Mouse (Mus musculus): ENCODE results near the gene Hoxb7.

Gene Hoxb7

DNA sequence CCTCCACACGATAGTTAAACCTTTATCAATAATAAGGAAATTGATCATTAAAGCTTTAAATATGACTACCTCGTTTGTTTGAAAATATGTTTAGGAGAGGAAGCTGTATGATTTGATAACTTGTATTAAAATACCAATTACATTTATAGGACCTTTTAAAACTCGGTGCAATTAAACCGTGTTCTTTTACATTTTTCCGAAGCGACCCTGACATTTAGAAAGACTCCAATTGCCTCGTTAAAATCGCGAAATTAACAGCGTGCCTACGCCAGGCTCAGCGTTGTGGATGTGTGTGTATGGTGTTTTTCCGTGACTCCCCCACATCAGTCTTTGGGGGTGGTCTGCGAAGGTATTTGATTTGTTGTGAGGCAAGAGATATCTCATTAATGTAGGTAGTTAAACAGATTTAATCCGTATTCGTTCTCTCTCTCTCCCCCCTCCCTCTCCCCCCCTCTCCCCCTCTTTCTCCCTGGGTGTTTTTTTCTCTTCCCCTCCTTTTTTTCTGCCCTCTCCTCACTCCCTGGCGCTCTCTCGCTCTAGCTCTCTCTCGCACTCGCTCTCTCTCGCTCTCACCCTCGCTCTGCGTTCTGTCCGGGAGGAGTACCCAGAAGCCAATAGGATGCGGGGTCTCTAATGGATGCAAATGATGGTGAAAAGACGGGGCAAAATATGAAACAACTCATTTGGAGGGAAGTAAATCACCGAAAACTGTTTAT lies 4.4 kb upstream of the Hoxb7 start, which contains the start of gene Hoxb8:
Gene Hoxb8, plus strand, starts transcription at position 51 of the 716 bp plus-strand sequence.
- in situ Hi-C loops (cut with MboI; ENCODE audit: low pct_unique_long_range_greater_than_20kb in 1 of 2, low sequenced_read_pairs in 2 of 2, unreplicated experiment in 1 of 2), result no loop called here

DNA sequence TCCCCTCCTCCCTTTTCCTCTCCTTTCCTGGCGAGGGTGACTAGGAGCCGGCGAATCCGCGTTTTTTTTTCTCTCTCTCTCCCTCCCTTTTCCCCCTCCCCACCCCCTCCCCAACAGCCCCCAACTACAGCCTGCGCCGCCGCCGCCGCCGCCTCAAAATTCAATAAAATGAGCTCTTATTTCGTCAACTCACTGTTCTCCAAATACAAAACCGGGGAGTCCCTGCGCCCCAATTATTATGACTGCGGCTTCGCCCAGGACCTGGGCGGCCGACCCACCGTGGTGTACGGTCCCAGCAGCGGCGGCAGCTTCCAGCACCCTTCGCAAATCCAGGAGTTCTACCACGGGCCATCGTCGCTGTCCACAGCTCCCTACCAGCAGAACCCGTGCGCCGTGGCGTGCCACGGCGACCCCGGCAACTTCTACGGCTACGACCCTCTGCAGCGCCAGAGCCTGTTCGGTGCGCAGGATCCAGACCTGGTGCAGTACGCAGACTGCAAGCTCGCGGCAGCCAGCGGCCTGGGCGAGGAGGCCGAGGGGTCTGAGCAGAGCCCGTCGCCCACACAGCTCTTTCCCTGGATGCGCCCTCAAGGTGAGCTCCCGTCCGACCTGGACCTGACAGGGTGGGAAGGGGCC lies 3.5 kb upstream of the Hoxb7 start:
- in situ Hi-C loops (cut with MboI; ENCODE audit: low pct_unique_long_range_greater_than_20kb in 1 of 2, low sequenced_read_pairs in 2 of 2, unreplicated experiment in 1 of 2), result no loop called here

DNA sequence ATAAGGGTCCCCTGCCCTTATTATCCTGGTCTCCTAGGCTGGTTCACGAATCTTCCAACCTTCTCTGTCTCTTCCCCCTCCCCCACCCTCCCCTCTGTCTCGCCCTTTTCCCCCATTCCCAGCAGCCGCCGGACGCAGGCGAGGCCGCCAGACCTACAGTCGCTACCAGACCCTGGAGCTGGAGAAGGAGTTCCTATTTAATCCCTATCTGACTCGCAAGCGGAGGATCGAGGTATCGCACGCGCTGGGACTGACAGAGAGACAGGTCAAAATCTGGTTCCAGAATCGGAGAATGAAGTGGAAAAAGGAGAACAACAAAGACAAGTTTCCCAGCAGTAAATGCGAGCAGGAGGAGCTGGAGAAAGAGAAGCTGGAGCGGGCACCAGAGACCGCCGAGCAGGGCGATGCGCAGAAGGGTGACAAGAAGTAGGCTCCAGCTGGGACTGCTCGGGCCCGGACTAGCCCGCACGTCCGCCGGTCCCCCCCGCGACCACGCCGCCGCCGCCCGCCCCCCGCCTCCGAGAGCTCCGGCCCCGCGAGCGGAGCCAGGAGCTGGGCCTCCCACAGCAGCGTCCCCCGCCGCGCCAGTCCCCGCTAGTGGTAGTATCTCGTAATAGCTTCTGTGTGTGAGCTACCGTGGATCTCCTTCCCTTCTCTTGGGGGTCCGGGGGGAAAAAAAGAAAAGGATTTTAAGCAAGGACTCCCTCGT lies 2.2 kb upstream of the Hoxb7 start:
- in situ Hi-C loops (cut with MboI; ENCODE audit: low pct_unique_long_range_greater_than_20kb in 1 of 2, low sequenced_read_pairs in 2 of 2, unreplicated experiment in 1 of 2), result no loop called here

DNA sequence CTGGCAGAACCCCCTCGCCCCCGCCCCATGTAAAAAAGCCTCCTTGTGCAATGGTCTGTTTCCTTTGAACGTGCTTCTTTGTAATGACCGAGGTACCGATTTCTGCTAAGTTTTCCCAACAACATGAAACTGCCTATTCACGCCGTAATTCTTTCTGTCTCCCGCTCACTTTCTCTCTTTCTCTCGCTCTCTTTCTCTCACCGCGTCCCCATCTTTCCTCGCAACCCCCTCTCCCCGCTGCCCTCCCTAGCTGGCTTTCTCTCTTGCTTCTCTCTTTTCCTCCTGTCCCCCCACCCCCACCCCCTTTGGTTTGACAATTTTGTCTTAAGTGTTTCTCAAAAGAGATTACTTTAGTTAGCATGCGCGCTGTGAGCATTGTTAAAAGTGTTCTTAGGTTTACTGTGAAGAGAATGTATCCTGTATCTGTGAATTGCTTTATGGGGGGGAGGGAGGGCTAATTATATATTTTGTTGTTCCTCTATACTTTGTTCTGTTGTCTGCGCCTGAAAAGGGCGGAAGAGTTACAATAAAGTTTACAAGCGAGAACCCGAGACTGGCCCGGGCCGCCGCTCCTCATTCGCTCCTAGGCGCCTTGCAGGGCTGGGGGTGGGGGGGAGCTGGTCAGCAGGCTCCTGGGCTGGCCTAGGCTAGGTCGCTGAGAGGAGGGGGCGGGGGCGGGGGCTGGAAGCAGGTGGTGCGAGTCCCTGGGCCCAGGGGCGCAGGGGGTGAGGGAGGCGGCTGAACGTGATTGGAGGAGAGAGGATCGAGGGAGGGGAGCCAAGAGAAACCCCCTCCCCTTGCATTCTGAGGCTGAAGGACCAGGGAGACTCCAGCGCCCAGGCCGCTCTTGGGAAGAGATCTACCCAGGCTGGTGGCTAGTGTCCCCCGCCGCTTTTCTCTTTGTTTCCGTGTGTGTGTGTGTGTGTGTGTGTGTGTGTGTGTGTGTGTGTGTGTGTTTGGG lies 1.4 kb upstream of the Hoxb7 start:
- in situ Hi-C loops (cut with MboI; ENCODE audit: low pct_unique_long_range_greater_than_20kb in 1 of 2, low sequenced_read_pairs in 2 of 2, unreplicated experiment in 1 of 2), result no loop called here

DNA sequence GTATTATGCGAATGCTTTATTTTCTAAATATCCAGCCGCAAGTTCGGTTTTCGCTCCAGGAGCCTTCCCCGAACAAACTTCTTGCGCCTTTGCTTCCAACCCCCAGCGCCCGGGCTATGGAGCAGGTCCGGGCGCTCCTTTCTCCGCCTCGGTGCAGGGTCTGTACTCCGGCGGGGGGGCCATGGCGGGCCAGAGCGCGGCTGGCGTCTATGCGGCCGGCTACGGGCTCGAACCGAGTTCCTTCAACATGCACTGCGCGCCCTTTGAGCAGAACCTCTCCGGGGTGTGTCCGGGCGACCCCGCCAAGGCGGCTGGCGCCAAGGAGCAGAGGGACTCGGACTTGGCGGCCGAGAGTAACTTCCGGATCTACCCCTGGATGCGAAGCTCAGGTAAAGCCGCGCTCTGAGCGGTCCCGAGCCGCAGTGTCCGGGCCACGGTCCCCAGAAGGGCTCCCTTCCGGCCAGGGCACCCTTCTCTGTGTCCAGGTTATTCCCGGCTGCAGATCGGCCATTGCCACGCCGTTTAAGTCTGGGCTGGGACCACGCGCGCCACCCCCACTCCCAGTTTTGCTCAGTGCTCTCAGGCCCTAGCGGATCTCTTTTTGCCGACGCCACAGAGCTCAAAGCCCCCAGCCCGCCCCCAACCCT lies 439 bp downstream of the Hoxb7 start:
- in situ Hi-C loops (cut with MboI; ENCODE audit: low pct_unique_long_range_greater_than_20kb in 1 of 2, low sequenced_read_pairs in 2 of 2, unreplicated experiment in 1 of 2), result no loop called here

DNA sequence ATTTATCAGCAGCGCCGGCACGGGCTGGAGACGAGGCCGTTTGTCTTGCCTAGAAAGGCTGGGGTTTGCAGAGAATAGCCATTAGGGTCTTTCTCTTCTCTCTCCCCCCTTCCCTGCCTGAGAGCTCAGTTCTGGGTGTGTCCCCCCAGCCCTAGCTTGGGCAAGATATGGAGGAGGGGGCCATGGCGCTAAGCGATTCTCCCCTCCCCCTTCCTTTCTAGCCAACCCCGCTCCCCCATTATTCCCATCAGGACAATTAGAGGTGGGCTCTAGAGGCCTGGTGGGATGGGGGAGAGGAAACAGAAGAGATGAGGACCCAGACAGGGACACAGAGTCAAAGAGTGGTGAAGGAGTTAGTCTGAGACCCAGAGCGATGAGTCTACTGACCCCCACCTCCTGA lies 988 bp downstream of the Hoxb7 start:
- in situ Hi-C loops (cut with MboI; ENCODE audit: low pct_unique_long_range_greater_than_20kb in 1 of 2, low sequenced_read_pairs in 2 of 2, unreplicated experiment in 1 of 2), result no loop called here

DNA sequence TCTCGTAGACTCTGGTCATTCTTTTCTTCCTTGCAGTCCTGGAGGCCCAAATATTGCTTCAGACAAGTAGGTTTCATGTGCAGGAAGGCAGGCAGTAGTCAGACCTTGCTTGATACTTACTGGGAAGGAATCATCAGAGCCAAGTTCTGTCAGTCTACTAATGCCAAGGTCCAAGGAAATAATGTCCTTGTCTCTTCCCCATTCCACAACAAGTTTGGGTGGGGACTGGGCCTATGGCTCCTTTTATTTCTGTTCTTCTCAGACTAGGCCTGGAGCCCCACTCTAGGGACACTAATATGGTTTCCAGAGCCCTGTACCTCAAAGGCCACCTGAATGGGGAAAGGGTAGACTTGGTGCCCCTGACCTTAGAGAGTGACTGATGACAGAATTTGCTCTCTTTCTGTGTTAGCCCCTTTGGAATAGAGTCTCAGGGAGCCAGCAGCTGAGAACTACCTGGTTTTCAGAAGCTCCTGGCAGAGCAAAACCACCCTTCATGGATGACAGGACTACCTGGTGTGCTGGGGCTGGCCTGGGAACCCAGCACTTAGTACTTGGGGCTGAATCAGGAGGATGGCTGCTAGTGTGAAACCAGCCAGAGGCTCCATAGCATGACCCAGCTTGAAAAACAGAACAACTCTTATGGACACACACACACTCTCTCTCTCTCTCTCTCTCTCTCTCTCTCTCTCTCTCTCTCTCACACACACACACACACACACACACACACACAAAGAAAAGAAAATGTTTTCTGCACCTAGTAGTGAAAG lies 2.2 kb downstream of the Hoxb7 start:
- in situ Hi-C loops (cut with MboI; ENCODE audit: low pct_unique_long_range_greater_than_20kb in 1 of 2, low sequenced_read_pairs in 2 of 2, unreplicated experiment in 1 of 2), result no loop called here

DNA sequence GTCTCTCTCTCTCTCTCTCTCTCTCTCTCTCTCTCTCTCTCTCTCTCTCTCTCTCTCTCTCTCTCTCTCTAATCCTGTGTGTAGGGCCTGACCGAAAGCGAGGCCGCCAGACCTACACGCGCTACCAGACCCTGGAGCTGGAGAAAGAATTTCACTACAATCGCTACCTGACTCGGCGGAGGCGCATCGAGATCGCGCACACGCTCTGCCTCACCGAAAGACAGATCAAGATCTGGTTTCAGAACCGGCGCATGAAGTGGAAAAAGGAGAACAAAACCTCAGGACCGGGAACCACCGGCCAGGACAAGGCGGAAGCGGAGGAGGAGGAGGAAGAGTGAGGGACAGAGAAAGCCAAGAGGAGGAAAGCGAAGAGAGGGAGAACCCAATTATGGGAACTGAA lies 2.9 kb downstream of the Hoxb7 start:
- in situ Hi-C loops (cut with MboI; ENCODE audit: low pct_unique_long_range_greater_than_20kb in 1 of 2, low sequenced_read_pairs in 2 of 2, unreplicated experiment in 1 of 2), result no loop called here

DNA sequence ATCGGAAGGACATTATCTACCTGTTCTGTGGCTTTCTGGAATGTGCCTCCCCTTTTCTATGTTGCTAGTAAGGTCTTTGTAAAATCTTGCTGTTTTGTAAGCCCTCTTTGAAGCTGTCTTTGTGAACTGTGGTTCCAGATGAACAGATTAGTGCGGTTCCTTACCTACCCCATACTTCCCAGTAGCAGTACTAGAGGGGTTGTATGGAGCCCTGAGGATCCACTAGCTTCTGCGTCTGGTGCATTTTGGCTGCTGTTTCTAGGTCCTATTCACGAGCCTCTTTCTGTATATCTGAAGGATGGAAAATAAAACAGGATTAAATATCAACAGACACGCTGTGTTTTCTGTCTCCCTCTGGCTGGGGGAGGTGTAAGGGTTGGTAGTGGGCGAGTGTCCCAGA lies 3.4 kb downstream of the Hoxb7 start:
- in situ Hi-C loops (cut with MboI; ENCODE audit: low pct_unique_long_range_greater_than_20kb in 1 of 2, low sequenced_read_pairs in 2 of 2, unreplicated experiment in 1 of 2), result no loop called here

DNA sequence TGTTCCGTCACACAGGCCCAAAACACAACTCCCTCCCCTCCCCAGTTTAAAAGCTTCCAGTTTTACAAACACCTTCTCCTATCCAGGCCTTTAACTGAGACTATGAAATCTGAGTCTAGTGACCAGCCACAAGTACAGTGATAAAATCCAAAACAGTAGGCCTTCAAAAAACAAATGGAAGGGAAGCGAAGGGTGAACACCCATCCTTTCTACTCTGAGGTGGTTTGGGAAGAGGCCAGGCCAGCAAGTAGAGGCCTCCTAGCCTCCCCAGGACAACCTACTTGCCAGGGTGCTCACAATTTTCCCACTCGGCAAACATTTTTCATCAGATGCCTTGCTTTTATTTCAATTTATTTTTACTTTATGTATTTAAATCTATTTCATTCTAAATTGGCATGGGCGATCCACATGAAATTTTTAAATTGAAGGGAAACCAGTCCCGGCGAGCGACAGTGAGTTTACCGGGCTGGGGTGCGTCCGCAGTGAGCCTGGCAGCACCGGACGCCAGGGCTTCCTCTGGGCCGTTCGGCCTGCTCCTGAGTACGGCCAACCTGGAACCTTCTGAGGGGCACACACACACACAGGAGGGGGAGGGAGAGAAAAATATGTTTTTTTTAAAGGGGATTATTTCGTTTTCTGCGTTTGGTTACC lies 4.4 kb downstream of the Hoxb7 start:
- in situ Hi-C loops (cut with MboI; ENCODE audit: low pct_unique_long_range_greater_than_20kb in 1 of 2, low sequenced_read_pairs in 2 of 2, unreplicated experiment in 1 of 2), result no loop called here

DNA sequence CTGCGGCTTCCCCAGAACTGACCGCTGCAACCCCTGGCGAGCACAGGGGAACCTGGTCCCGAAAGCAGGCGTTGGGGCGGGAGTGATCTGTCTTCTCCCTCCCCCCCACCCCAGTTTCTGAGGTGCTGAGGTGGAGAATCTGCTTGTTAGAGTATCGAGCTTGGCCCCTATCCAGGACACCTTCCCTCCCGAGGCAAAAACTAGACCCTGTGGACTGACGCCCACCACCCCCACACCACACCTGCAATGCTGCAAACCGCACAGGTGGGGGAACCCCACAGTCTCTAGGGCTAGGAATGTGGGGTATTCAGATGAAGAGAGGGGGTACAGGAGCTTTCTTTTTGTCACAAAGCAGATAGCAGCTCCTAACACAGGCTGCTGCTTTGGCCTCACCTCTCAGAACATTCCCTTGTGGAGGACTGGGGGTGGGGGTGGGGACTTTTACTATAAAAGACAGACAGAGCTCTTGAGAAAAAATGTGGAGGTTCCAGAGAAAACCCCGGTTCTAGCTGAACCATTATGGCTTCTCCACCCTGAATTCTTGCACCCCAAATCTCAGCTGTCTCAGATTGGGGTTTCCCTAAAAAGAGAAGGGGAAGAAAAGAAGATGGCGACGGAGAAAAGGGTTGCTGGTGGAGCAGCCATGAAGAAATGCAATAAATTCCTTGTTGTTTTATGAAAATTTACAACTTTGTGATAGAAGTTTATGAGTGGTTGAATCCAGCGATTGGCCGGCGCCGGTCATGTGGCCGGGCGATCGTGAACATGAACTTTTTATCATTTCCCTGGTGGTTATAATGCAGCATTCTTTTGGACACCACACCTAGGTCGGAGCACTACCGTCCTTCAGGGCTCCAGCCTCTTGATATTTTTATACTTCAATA lies 5.5 kb downstream of the Hoxb7 start, which contains the start of gene Hoxb6:
Gene Hoxb6, plus strand, starts transcription at position 796 of the 884 bp plus-strand sequence.
- in situ Hi-C loops (cut with MboI; ENCODE audit: low pct_unique_long_range_greater_than_20kb in 1 of 2, low sequenced_read_pairs in 2 of 2, unreplicated experiment in 1 of 2), result no loop called here

DNA sequence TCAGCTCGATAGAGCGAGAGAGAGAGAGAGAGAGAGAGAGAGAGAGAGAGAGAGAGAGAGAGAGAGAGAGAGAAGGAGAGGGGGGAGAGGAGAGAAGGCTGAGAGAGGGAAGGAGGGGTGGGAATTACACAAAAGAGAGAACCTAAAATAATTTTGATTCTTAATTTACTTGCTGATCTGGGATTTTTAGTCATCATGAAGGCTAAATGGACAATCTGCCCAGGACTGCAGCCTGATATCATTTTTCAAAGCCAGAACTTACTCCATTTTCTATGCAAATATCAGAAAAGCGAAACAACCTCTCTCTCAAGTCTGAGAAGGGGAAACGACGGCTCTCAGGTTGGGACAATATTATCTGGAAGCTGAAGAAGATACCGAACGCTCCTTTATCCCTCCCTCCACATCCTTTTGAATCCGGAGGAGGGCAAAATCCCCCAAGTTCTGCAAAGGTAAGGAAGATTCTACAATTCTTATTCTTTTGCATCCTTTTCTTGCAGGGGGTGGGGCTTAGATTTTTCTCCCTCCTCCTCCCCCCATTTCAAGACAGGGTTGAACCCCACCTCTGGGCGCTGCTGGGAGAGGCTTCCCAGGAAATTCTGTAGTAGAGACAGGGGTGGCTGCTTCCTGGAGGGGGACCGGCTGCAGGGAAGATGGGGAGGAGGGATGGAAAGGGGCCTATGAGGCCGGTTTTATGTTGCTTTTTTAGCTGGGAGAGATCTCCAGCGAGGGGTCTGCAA lies 6.3 kb downstream of the Hoxb7 start:
- in situ Hi-C loops (cut with MboI; ENCODE audit: low pct_unique_long_range_greater_than_20kb in 1 of 2, low sequenced_read_pairs in 2 of 2, unreplicated experiment in 1 of 2), result no loop called here

DNA sequence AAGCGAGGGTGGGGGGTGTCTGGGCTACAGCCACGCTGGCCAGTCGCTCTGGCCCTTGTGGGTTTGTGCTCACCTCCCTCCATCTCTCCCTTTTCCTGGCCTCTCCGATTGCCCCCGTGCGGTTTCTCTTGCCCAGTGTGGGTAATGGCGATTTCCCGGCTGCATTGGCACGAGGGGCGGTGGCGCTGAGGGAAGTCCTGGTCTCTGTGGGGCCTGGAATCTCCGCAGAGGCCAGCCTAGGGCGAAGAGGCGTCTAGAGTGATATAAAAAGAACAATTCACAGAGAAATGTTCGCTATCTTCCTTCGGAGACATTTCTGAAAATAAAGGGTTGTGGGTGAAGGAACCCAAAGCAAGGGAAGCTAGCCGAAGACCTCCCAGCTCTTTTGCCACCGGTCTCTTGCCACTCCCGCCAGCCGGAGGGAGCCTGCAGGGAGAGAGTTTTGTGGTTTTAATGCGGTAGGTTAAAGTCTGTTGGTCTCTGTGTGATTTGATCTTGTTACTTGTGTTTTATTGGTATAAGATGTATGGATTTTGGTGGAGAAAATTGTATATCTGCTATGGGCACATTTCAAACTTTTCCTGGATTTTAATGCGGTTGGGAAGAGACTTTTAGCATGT lies 7.0 kb downstream of the Hoxb7 start:
- in situ Hi-C loops (cut with MboI; ENCODE audit: low pct_unique_long_range_greater_than_20kb in 1 of 2, low sequenced_read_pairs in 2 of 2, unreplicated experiment in 1 of 2), result no loop called here

DNA sequence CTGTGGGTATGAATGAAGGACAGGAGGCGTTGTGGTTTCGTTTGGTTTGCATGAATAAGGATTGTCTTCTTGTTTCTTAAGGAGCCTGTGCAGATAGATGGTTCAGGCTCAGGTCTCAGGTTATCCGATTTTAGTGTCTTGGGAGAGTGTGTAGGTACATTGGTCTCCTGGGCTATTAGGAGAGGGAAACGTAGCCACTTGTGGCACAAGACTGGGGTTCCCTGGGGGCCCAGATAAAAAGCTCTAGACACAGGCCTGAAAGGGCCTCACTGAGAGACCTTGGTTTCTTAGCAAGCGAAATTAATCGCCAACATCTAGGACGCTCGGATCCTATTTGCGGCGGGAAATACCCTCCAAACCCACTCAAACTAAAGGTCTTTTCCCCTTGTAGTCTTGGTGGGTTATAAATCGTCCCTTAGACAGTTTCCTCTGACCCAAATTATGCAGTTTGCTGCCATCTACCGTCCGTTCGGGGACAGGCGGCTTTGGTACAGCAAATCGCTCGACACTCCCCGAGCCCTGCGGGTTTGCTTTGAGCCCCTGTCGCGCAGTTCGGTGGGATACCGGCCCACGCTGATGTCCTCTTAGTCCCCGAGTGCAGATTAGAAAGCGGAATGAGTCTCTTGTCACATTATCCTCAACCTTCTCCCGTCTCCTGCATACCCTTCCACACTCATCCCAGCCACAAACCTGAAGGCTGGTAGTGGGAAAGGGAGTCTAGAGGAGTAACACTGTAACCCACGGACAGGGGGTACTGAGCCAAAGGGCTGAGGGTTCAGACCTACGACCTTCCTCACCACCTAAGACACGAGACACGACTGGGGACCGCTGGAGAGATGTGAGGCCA lies 8.0 kb downstream of the Hoxb7 start:
- in situ Hi-C loops (cut with MboI; ENCODE audit: low pct_unique_long_range_greater_than_20kb in 1 of 2, low sequenced_read_pairs in 2 of 2, unreplicated experiment in 1 of 2), result loop anchor here (5.0 kb wide), 1 partner anchor 43 kb away; no protein-coding TSS in a partner anchor
